Mouse (Mus musculus): ENCODE data around the gene Gm21985.

DNA sequence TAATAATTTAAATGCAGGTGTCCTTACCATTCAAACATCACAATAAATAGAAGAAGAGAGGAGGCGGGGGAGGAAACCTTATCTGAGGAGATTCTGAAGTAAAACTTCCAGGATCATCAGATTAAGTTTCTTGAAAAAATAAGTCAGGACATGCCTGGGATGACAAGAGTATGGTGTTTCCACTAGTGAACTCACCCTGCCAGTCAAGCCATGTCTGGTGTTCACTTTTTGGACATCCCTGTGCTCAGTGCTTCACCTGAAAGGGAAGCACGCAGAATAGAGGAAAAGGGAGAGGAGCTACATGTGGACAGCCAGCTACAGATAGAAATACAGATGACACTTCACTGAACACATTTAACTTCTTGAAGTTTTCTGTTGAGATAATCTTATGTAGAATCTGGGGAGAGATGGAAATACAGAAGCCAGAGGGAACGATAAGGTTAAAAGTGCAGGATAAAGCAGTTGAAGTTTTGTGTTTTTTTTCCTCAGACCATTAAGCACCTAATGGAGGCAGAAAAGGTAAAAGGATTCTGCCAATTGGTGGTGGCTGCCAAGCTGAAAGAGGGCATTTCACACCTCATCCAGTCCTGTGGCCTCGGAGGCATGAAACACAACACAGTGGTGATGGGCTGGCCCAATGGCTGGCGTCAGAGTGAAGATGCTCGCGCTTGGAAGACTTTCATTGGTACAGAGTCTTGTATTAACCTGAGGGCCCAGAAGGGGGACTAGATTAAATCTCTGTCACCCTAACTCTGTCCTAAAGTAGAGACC is 87.8 kb downstream of the Gm21985 start:
- no peak for TF ChIP-seq POLR2A (IDR thresholded peaks at IDR 0.05; ENCODE audit: borderline replicate concordance, extremely low read depth, insufficient read depth, insufficient read length, poor library complexity, severe bottlenecking)
- TF ChIP-seq CTCF (IDR thresholded peaks at IDR 0.05; ENCODE audit: borderline replicate concordance, extremely low read depth, insufficient read depth, insufficient read length): no peak

Measured in brain, embryonic 14.5 days (tissue).